Comparison of ENCODE assay signal across 24 mouse cellular contexts in genomic region chr5:5333916-5334315, GRCm38 (mm10).
"Had no signal": no experiment of that assay in that cellular context is flagged by ENCODE, and none has a peak within 500 bp of the region (broad histone marks: within the 10 kb centered on the region; RNA-seq: fewer than 3 reads in every experiment).

No protein-coding gene starts in this region.

- H3K4me1 ChIP-seq: lung, embryonic 15.5 days; midbrain, embryonic 10.5 days; neural tube, embryonic 12.5 days; neural tube, embryonic 15.5 days had no signal

- H3K9me3 ChIP-seq: lung, embryonic 15.5 days; megakaryocyte, embryonic 14.5 days; midbrain, embryonic 10.5 days; midbrain, embryonic 13.5 days; neural tube, embryonic 12.5 days; neural tube, embryonic 15.5 days had no signal

- DNase-seq: kidney, adult 18-20 months; kidney, postnatal 25 days; layer of hippocampus, postnatal 36 days; liver, postnatal 0 days; lung, postnatal 10 days; lung, postnatal 36 days; right cerebral cortex, adult 18-20 months; right cerebral cortex, postnatal 14 days; right cerebral cortex, postnatal 4 days; thymus, adult 2 months; thymus, postnatal 14 days; thymus, postnatal 4 days had no signal

- H3K27ac ChIP-seq: kidney, postnatal 0 days; left cerebral cortex, adult 2 months; liver, embryonic 14.5 days; lung, embryonic 15.5 days; midbrain, embryonic 10.5 days; midbrain, embryonic 13.5 days; neural tube, embryonic 12.5 days; neural tube, embryonic 15.5 days; stomach, postnatal 0 days had no signal

- H3K4me2 ChIP-seq: liver, embryonic 11.5 days; lung, embryonic 15.5 days; midbrain, embryonic 13.5 days; neural tube, embryonic 12.5 days; neural tube, embryonic 15.5 days had no signal

- H3K9ac ChIP-seq: liver, embryonic 14.5 days; liver, postnatal 0 days; lung, embryonic 15.5 days; midbrain, embryonic 13.5 days; neural tube, embryonic 12.5 days; neural tube, embryonic 15.5 days had no signal

- ATAC-seq: intestine, embryonic 16.5 days; liver, postnatal 0 days; midbrain, embryonic 13.5 days had no signal

- H3K36me3 ChIP-seq: lung, embryonic 15.5 days; midbrain, embryonic 10.5 days; midbrain, embryonic 13.5 days; neural tube, embryonic 12.5 days; neural tube, embryonic 15.5 days had no signal

- H3K27me3 ChIP-seq: lung, embryonic 15.5 days; megakaryocyte, embryonic 14.5 days; midbrain, embryonic 13.5 days; neural tube, embryonic 12.5 days; neural tube, embryonic 15.5 days had no signal

- H3K4me3 ChIP-seq: left cerebral cortex, adult 2 months; lung, embryonic 15.5 days; megakaryocyte, embryonic 14.5 days; midbrain, embryonic 10.5 days; midbrain, embryonic 13.5 days; neural tube, embryonic 12.5 days; neural tube, embryonic 15.5 days had no signal
